Mouse (Mus musculus) G1E (cell line): Measurements from ENCODE around the gene Gins1. TPM values are rescaled to one million over a fixed set of nuclear protein-coding genes. Genes with fewer than 3 reads are reported as not detected.

Experiments
- ATAC-seq: 2 replicates; pipeline ENCODE4 v1.8.0; 2016; ENCODE audit warnings: mild to moderate bottlenecking; ENCODE audit not compliant: insufficient number of reproducible peaks, poor library complexity, low FRiP score, severe bottlenecking; ENCODE audit errors: extremely low read depth
- DNase-seq: peaks from one replicate; pipeline ENCODE4 v3.0.0; 2012; ENCODE audit warnings: low spot score
- H3K27me3 ChIP-seq: 2 replicates; pipeline ENCODE4 v1.6.1; 2012; ENCODE audit warnings: mild to moderate bottlenecking, low read length, inconsistent platforms; ENCODE audit not compliant: insufficient read depth
- H3K36me3 ChIP-seq: replicated peaks from 2 replicates; pipeline ENCODE3; 2012; ENCODE audit warnings: mild to moderate bottlenecking, inconsistent platforms
- H3K4me1 ChIP-seq: 2 replicates; pipeline ENCODE4 v1.6.1; 2012; ENCODE audit warnings: low read depth, low read length, inconsistent platforms, mixed read lengths; ENCODE audit not compliant: insufficient read depth
- H3K4me3 ChIP-seq: 2 replicates; pipeline ENCODE4 v1.5.1; 2012; ENCODE audit warnings: low read depth, mild to moderate bottlenecking, inconsistent platforms, low read length, moderate library complexity, mixed read lengths
- H3K9me3 ChIP-seq: replicated peaks from 2 replicates; pipeline ENCODE4 v1.6.1; 2012; ENCODE audit warnings: inconsistent platforms
- CTCF ChIP-seq: IDR thresholded peaks from 2 replicates; pipeline ENCODE4 v1.5.1; 2012; ENCODE audit warnings: low read depth, low read length, inconsistent platforms, mixed read lengths
- GATA1 ChIP-seq: IDR thresholded peaks from 2 replicates; pipeline ENCODE4 v1.6.1; 2012; ENCODE audit warnings: borderline replicate concordance, low read length, inconsistent platforms, mixed read lengths
- GATA2 ChIP-seq: IDR thresholded peaks from 2 replicates; pipeline ENCODE4 v1.6.1; 2012; ENCODE audit warnings: low read depth, low read length, inconsistent platforms, borderline replicate concordance
- POLR2AphosphoS5 ChIP-seq: IDR thresholded peaks from 2 replicates; pipeline ENCODE4 v1.6.1; 2012; ENCODE audit warnings: low read depth, low read length, inconsistent platforms; ENCODE audit not compliant: insufficient replicate concordance
- TAL1 ChIP-seq: conservative IDR thresholded peaks from 2 replicates; pipeline ENCODE4 v1.6.1; 2012; ENCODE audit warnings: low read depth, low read length, inconsistent platforms, mixed read lengths
- polyA plus RNA-seq: library from polyadenylated mRNA; stranded (reverse); fragments of >175 nt; gene quantifications from 2 replicates; pipeline ENCODE4 v1.2.3, GENCODE M21; 2012
- total RNA-seq, 2 experiments: library from RNA; stranded (forward) in 1 of 2; stranded (reverse) in 1 of 2; fragments of 200-1000 nt in 1 of 2; fragments of >200 nt in 1 of 2; fragmentation: Nextera tagmentation in 1 of 2; gene quantifications; 2 replicates each; pipeline ENCODE4 v1.2.3; 2014 to 2017

Gins1 gene
- total and polyA plus RNA-seq, 3 experiments, result 24.0 to 92.8 (median 34.8) TPM

DNA sequence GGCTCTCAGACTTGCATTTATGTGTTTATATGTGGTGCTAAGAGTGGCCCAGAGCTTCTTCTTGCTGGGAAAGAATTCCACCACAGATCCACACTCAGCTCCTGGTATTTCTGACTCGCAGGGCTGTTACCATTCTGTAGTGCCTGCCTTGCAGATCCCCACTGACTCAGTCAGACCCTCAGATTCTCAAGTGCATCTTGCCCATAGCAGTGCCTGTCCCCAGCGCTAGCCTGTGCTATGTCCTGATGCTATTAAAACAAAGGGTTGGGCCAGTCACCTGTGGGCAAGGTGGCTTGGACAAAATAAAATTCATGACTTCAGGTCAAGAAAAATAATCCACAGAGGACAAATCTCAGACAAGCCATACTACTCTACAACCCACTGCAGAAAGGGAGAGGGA is 64.0 kb downstream of the Gins1 start:
- TF ChIP-seq POLR2AphosphoS5 (no peak), GATA1 (no peak), GATA2 (no peak), CTCF (no peak), TAL1 (no peak)
- DNase-seq, result no peak
- H3K36me3 ChIP-seq, result peaks cover 69% of the 10 kb centered on the region

DNA sequence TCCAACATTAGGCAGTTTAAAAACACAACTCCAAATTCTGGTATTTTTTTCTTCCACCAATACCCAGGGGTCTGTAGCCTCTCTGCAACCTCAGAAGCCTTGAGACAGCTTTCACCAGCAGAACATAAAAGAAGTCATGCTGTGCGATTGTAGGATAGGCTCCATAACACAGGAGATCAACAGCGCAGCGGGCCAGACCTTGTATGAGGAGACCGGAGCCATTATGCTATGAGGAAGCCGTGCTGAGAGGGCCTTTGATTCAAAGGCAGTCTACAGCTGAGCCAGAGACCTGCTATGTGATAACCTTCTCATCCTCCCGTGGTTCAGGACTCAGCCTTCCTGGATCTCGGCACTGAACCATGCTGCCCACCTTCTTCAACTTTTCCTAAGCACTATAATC is 66.7 kb downstream of the Gins1 start:
- H3K27me3 ChIP-seq, result no peaks in the 10 kb centered on the region
- no peak overlapping the region for H3K4me3 ChIP-seq
- no peak for DNase-seq
- H3K36me3 ChIP-seq, result peaks cover 73% of the 10 kb centered on the region
- TF ChIP-seq GATA1, result no peak
- no peak for TF ChIP-seq GATA2
- no peak for TF ChIP-seq TAL1
- TF ChIP-seq POLR2AphosphoS5, result no peak
- TF ChIP-seq CTCF, result no peak
- no peak for ATAC-seq
- H3K9me3 ChIP-seq, result no peaks in the 10 kb centered on the region
- H3K4me1 ChIP-seq, result peaks cover 13% of the 10 kb centered on the region

More for the DNA sequence above, 64.0 kb downstream of the Gins1 start:
- H3K4me1 ChIP-seq, result peaks cover 4% of the 10 kb centered on the region; the same call in 1 of the 2 replicates
- H3K27me3 ChIP-seq, result no peaks in the 10 kb centered on the region
- no peaks in the 10 kb centered on the region for H3K9me3 ChIP-seq
- no peak overlapping the region for H3K4me3 ChIP-seq
- ATAC-seq, result no peak

DNA sequence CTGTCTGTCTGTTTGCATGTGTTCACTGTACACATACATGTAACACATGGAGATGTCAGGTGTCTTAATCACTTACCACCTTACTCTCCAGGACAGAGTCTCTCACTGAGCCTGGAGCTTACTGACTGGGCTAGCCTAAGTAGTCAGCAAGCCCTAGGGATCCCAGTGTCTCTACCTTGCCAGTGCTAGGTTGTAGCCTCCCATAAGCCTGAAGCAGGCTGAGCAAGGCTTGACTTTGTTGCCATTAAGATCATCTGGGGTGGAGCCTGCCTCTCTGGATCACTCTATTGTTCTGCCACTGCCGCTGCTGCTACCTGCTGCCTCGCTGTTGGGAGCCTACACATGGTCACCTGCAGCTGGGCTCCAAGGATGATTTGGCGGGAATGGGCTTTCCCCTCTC is 67.5 kb downstream of the Gins1 start:
- ATAC-seq (no peak), DNase-seq (no peak)
- peaks cover 65% of the 10 kb centered on the region for H3K36me3 ChIP-seq
- H3K4me3 ChIP-seq, result no peak overlapping the region
- no peaks in the 10 kb centered on the region for H3K27me3 ChIP-seq
- H3K9me3 ChIP-seq, result no peaks in the 10 kb centered on the region
- peaks cover 21% of the 10 kb centered on the region for H3K4me1 ChIP-seq
- no peak for TF ChIP-seq POLR2AphosphoS5
- no peak for TF ChIP-seq GATA1
- no peak for TF ChIP-seq TAL1
- TF ChIP-seq CTCF, result no peak
- no peak for TF ChIP-seq GATA2

DNA sequence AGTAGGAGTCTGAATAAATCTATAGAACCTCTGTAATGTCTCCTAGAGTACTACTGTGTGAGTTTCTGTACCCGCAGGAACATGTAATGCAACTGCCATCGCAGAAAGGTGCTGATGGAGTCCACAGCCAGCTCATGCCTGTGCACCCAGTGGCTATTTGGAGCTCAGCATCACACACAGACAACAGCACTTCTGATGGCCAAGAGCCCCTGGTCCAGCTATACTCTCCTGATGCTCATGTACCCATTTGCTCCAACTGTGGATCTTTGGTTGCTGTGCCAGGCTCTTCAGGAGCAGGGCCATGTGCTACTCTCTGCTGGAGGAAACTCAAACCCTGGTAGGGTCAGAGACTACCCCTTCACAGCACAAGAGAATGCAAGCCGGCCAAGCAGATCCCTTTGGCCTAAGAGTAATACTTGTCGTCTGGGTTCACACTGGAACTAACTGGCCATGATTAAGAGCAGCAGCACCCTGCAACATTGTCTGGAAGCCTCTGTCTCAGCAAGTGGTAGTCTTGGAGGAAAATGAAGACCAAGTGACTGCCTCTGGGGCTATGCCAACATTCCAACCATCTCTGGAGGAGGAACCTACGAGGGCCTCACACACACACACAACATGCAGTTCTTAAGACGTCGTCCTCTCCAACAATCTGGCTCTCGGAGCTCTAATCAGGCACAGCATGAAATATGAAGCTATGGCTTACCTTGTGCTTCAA is 68.4 kb downstream of the Gins1 start:
- Histone ChIP-seq H3K4me3 (no peak overlapping the region), H3K36me3 (peaks cover 64% of the 10 kb centered on the region), H3K27me3 (no peaks in the 10 kb centered on the region), H3K9me3 (no peaks in the 10 kb centered on the region), H3K4me1 (peaks cover 29% of the 10 kb centered on the region)
- DNase-seq (no peak), ATAC-seq (no peak)
- TF ChIP-seq POLR2AphosphoS5, result no peak
- no peak for TF ChIP-seq GATA2
- TF ChIP-seq TAL1, result no peak
- no peak for TF ChIP-seq GATA1
- TF ChIP-seq CTCF, result no peak

DNA sequence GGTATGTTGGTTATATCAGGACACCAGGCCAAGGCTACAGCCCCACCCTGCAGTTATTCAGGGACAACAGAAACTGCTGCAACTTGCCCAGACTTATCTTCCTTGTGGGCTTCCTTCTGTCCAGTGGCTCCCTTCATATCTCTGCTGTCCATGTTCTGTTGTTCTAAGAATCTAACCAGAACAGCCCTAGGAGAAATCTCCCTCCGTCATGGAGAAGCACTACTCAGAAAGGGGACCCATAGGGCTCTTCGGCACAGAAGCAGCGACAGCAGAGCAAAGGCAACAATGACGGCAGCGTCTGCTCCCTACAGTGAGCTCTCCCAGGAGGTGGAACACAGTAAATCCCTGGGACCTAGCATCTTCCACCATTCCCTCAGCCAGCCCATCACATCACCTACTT is 71.7 kb downstream of the Gins1 start:
- ATAC-seq (peak; percentile 58), DNase-seq (peak; percentile 38)
- Histone ChIP-seq H3K9me3 (no peaks in the 10 kb centered on the region), H3K4me3 (peak overlapping the region; percentile 33; the same call in 1 of the 2 replicates), H3K4me1 (peaks cover 58% of the 10 kb centered on the region), H3K27me3 (no peaks in the 10 kb centered on the region), H3K36me3 (peaks cover 43% of the 10 kb centered on the region)
- TF ChIP-seq POLR2AphosphoS5 (no peak), TAL1 (peak; percentile 56; the same call in 1 of the 2 replicates)

DNA sequence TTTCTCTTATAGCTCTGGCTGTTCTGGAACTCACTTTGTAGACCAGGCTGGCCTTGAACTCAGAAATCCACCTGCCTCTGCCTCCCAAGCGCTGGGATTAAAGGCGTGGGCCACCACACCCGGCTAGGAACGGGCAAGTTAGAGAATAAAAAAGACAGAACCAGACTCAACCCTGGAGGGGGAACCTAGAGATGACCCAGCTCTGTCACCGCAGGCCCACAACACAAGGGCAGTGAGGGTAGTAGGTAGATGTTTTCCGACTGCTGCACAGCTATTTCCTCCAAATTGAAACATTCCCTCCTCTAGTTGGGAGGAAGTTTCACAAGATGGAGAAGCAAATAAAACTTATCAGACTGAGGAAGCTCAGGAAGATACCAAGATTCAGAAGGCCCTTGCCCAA is 72.5 kb downstream of the Gins1 start:
- Histone ChIP-seq H3K4me3 (no peak overlapping the region), H3K4me1 (peaks cover 63% of the 10 kb centered on the region), H3K27me3 (no peaks in the 10 kb centered on the region), H3K36me3 (peaks cover 36% of the 10 kb centered on the region), H3K9me3 (no peaks in the 10 kb centered on the region)
- TF ChIP-seq GATA1, result no peak
- TF ChIP-seq TAL1, result no peak
- no peak for TF ChIP-seq POLR2AphosphoS5
- no peak for TF ChIP-seq CTCF
- TF ChIP-seq GATA2, result no peak
- DNase-seq (no peak), ATAC-seq (no peak)
